Mouse (Mus musculus) right cerebral cortex, adult 18-20 months (tissue): ENCODE results near the gene Olfr434.
"Not testable (repeated sequence)": the region's sequence is repeated elsewhere in the genome, so short reads cannot be mapped to it uniquely, and the experiment has no call there.

Source experiments
- DNase-seq: peaks from one replicate; pipeline ENCODE4 v3.0.0; 2022; ENCODE audit warnings: mixed read lengths

The Olfr434 gene

DNA sequence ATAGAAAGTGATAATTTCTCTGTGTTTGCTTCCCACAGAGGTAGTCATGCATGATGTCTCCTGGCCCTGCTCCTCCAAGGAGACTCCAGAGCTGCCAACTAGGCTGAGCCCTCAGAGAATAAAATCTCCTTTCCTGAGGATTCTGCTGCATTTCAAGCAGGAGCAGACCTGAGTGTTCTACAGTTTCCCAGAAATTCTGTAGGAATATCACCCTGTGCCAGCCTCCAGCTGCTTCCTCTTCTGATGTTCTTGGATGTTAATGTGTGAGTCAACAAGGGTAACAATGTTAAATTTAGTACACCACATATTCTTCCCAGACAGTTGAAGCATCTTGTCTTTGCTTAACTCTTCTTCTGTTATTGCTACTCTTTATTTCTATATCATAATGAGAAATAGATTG, at the start of gene Olfr434:
Gene Olfr434, plus strand, starts transcription at position 149 of the 400 bp plus-strand sequence.
- peak; percentile 71 for DNase-seq

DNA sequence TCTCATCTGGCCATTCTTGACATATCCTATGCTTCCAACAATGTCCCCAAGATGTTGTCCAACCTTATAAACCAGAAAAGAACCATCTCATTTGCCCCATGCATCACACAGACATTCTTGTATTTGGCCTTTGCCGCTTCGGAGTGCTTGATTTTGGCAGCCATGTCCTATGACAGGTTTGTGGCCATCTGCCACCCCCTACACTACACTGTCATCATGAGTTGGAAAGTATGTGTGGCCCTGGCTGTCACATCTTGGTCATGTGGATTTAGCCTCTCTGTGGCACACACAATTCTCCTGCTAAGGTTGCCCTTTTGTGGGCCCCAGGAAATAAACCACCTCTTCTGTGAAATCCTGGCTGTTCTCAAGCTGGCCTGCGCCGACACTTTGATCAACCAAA, 45.6 kb upstream of the Olfr434 start:
- DNase-seq, result no peak

DNA sequence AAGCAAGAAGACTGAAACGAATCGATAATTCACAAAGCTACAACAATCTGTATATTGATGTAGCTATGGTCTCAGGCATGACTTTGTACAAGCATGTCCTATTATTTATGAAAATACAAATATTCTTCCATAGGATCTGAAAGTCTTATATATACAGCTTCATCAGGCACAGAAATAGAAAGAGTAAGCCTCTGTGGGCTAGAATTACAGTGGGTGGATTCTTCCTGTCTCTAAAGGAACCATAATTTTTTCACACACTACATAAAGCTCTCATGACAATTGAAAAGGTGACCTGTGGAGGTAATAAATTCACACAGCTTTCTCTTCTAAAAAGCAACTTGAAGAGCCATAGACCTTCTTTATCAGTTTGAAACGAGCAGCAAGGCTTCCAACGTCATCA, 41.0 kb upstream of the Olfr434 start, which contains the start of gene Olfr13:
Gene Olfr13, plus strand, starts transcription at position 301 of the 400 bp plus-strand sequence.
- DNase-seq, result no peak

GRCm38 (mm10) chr6:43178129-43178528, 34.7 kb upstream of the Olfr434 start:
- no peak for DNase-seq

DNA sequence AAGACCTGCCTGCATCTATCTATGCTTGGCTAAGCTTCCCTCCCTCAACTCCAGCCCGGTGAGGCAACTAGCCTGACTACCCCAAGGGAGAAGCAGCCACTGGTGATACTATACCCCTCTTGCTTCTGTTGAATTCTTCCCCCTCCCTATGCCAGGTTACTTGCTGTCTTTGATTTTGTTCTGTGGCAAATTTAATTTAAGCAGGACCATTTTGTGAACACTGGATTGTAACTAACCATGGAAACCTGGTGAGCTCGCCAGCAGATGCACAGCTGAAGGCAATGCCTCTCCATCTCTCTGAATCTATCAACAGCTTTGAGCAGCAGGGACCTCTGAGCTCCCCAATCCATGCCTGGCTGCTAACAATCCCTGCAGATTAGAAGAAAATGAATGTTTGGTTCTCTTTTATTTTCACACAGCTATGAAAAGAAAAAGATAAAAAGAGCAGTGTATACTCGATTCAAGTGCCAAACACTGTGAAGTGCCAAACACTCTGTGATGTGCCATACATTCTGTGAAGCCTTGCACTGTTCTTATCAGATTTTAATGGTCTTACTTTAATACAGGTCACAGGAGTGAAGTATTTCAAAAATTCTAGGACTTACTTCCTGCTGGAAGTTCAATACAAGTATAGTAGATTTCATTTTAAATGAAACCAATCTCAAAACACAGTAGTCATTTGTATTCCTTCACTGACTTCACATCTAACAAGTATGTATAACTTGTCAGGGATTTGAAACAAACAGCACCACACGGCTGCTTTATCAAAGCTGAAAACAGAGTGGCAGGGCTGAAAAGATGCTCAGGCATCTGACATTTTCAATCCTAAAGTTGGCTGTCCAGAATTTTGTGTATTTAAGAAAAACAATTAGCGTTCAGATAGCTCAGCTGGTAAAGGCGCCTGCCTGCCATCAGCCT, 34.0 kb upstream of the Olfr434 start:
- no peak for DNase-seq

- DNase-seq, result no peak
These were observed 21.8 kb upstream of the Olfr434 start for GRCm38 (mm10) chr6:43190986-43191385.

DNA sequence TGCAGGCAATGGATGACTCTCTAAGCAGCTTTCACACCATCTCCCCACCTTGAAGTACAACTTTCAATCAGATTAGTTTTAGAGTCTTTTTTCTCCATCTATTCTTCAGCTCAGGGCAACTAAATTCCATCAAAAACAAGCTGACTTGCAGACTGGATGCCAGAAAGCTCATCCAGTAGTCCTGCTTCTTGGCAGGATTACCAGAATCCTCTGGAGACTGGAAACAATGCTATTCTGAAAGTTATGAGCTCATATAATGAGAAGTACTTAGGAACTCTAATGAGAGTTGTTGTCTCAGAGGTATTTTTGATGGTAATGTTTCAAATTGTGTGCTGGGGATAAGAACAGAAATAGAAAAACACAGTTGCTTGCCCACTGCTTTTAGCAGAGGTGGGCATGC, 16.0 kb upstream of the Olfr434 start, which contains the start of gene Olfr435:
Gene Olfr435, plus strand, starts transcription at position 366 of the 400 bp plus-strand sequence.
- no peak for DNase-seq

DNA sequence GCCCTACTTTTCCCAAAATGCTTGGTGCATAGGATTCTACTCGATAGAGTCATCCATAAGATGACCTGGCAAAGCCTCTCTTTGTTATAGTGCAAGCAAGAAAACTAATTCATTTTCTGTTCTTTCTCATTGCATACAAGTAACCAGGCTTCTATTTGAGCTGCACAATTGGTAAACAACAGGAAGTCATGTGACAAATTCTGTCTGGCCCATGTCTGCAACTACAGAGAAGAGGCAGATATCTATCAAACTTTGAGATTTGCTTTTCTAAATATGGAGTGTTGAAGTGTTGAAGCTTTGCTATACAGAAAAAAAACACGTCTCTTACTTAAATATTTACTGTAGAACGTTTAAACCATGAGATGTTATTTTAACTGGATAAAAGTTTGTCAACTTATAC, 14.7 kb upstream of the Olfr434 start:
- DNase-seq, result no peak

DNA sequence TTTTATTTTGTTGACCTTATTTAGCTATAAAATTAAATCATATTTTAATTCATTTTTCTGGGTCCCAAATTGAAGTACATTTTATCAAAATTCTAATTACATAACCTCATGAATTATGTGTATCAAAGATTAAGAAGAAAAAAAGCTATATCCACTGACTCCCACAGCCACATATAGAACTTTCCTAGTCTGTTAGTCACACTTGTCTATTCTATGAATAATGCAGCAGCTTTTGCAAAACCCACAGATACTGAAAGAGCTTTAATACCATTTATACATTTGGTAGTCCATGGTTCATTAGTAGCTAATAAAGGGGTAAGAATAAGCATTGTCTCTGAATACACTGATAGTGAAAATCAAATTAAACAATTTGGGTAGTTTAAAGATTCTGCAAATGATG, 10.0 kb upstream of the Olfr434 start:
- DNase-seq, result no peak

GRCm38 (mm10) chr6:43205355-43205754, 7.5 kb upstream of the Olfr434 start:
- no peak for DNase-seq

GRCm38 (mm10) chr6:43231255-43231654, 18.4 kb downstream of the Olfr434 start, which contains the start of gene Olfr47:
Gene Olfr47 (plus strand): TSS chr6:43231529.
- not testable (repeated sequence) for DNase-seq

- no peak for DNase-seq
These were observed 29.2 kb downstream of the Olfr434 start for GRCm38 (mm10) chr6:43242061-43242460.

- DNase-seq, result no peak
These were observed 34.6 kb downstream of the Olfr434 start for GRCm38 (mm10) chr6:43247396-43247795.

GRCm38 (mm10) chr6:43252994-43253393, 40.2 kb downstream of the Olfr434 start:
- no peak for DNase-seq

DNA sequence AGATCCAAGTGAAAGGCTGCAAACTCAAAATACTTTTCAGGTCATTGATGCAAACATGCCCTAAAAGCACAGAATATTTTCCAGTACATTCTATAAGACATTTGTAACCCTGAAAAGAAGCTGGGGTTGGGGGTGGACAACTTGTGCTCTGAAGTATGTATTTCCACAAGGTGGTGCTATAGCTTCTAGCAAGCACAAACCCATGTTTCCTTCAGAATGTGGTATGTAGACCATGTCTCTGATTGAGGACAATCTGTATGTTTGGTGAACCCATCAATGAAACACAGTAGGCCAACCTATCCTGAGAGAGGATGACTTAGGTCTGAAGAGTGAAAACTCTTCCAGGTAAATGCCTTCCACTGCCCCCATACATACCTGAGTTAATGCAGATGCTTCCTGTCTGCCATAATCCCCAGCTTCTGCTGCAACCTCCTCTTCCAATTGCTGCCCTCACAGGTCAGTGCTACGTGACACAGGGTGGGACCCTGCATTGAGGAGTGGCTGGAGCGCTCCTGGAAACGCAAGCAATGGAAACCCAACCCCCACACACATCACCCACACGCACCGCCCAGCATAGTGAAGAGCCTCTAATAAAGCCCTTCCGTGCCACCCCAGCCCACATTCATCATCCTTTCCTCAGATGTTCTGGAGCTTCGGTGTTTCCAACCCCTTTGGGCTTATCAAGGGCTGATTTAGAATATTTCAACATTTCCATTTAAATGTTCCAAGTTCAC, 41.5 kb downstream of the Olfr434 start:
- no peak for DNase-seq

GRCm38 (mm10) chr6:43260756-43261155, 47.9 kb downstream of the Olfr434 start:
- DNase-seq, result no peak

DNA sequence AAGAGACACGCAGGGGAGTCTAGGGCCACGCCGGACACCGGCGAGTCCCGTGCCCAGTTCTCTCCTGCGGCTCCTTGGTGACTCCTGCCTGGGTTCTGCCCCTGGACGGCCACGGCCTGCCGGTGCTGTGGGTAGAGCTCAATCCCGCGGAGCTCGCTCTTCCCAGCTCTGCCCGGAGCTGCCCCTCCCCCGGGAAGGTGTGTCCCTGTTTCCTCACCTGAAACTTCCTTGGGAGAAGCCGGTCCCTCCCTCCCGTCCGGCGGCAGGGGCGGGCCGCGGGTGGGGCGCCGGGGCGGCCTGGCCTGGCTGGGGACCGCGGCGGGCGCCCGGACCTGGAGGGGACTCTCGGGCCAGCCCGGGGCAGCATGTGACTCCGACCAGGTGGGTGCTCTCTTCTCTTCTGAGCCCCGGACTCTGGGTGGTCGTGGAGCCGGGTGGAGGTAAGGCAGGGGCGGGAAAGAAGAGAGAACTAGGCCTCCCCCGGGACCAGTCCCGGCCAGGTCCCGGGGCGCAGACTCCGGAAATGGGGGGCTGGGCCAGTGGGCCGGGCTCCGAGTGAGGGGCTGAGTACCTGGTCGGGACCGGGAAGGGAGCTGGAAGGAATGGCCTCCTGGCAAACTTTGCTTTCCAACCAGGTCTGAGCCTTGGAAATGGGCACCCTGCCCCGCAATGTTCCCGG, 52.7 kb downstream of the Olfr434 start, which contains the start of gene Arhgef5:
Gene Arhgef5, plus strand, starts transcription at position 220 of the 679 bp plus-strand sequence.
- no peak for DNase-seq

GRCm38 (mm10) chr6:43266356-43266755, 53.5 kb downstream of the Olfr434 start:
- DNase-seq, result no peak
